Mouse (Mus musculus): Measurements from ENCODE around the gene Gapdhs. TPM values are rescaled to one million over a fixed set of nuclear protein-coding genes. Genes with fewer than 3 reads are reported as not detected.

The Gapdhs gene
- polyA plus RNA-seq, 2 experiments = not detected

- no peak for ATAC-seq (ENCODE audit: insufficient read depth)
- TF ChIP-seq CTCF (IDR thresholded peaks at IDR 0.05; ENCODE audit: low read depth) = no peak
- no peak for TF ChIP-seq EP300 (IDR thresholded peaks at IDR 0.05; ENCODE audit: low read depth)
- H3K4me3 ChIP-seq (ENCODE audit: insufficient read depth in 1 of 2, low read depth in 2 of 2, low read length in 2 of 2) = no peak overlapping the region
- no peaks in the 10 kb centered on the region for H3K9me3 ChIP-seq (ENCODE audit: control insufficient read depth, low read length)
- no peak for DNase-seq (ENCODE audit: low read depth in 3 of 3, low spot score in 3 of 3)
- H3K27me3 ChIP-seq (ENCODE audit: control insufficient read depth, insufficient read depth, low read length) = peaks cover 7% of the 10 kb centered on the region
- no peaks in the 10 kb centered on the region for H3K36me3 ChIP-seq (replicated peaks; ENCODE audit: control insufficient read depth, insufficient read depth, low read depth)
- 75% methylated on average over 7 of the region's 7 CpGs for WGBS (ENCODE audit: insufficient replicate concordance)
- H3K9ac ChIP-seq (replicated peaks) = no peak overlapping the region
- H3K4me2 ChIP-seq (ENCODE audit: low read depth) = no peak overlapping the region
- no peak overlapping the region for H3K27ac ChIP-seq
- H3K4me1 ChIP-seq (replicated peaks; ENCODE audit: control insufficient read depth in 2 of 2, insufficient read depth in 2 of 2, low read length in 1 of 2) = peaks cover 4 to 14% of the 10 kb centered on the region in 2 experiments; a peak in 3 of 4 replicates
Observed at GRCm38 (mm10) chr7:30721286-30721685, 22.2 kb downstream of the Gapdhs start.

DNA sequence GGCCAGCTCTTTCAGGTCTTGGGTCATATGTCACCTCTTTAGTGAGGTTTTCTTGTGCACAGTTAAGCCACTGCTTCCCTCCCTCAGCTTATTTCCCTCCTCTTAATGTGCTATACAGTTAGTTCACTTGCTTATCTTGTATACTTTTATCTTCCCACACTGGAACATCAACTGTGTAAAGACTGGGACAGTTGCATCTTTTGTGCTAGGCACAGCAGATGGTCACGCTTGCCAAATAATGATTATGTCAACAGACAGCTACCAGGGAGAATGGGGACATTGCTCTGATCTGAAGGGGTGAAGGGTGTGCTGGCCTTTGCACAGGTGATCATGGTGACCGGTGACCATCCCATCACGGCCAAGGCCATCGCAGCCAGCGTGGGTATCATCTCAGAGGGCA is 23.8 kb downstream of the Gapdhs start:
- no peaks in the 10 kb centered on the region for H3K36me3 ChIP-seq (replicated peaks; ENCODE audit: control insufficient read depth, insufficient read depth, low read depth)
- peaks cover 4 to 14% of the 10 kb centered on the region in 2 experiments; a peak in 3 of 4 replicates for H3K4me1 ChIP-seq (replicated peaks; ENCODE audit: control insufficient read depth in 2 of 2, insufficient read depth in 2 of 2, low read length in 1 of 2)
- no peak overlapping the region for H3K9ac ChIP-seq (replicated peaks)
- H3K27me3 ChIP-seq (ENCODE audit: control insufficient read depth, insufficient read depth, low read length) = peaks cover 9% of the 10 kb centered on the region
- DNase-seq (ENCODE audit: low read depth in 3 of 3, low spot score in 3 of 3) (no peak), ATAC-seq (ENCODE audit: insufficient read depth) (no peak)
- no peak for TF ChIP-seq EP300 (IDR thresholded peaks at IDR 0.05; ENCODE audit: low read depth)
- TF ChIP-seq CTCF (IDR thresholded peaks at IDR 0.05; ENCODE audit: low read depth) = no peak
- H3K9me3 ChIP-seq (ENCODE audit: control insufficient read depth, low read length) = no peaks in the 10 kb centered on the region
- WGBS (ENCODE audit: insufficient replicate concordance) = 67% methylated on average over 5 of the region's 5 CpGs
- H3K4me2 ChIP-seq (ENCODE audit: low read depth) = no peak overlapping the region
- H3K4me3 ChIP-seq (ENCODE audit: insufficient read depth in 1 of 2, low read depth in 2 of 2, low read length in 2 of 2) = no peak overlapping the region
- H3K27ac ChIP-seq = no peak overlapping the region

DNA sequence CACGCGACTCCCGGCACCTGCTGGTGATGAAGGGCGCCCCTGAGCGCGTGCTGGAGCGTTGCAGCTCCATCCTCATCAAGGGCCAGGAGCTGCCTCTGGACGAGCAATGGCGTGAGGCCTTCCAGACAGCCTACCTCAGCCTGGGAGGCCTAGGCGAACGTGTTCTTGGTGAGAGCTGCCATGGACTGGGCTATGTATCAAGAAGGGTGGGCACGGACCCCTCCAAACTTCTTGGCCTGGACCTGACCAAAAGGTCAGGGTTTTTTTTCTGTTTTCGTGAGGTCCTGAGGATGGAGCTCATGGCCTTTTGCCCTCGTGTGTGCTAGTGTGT is 25.8 kb downstream of the Gapdhs start:
- no peaks in the 10 kb centered on the region for H3K9me3 ChIP-seq (ENCODE audit: control insufficient read depth, low read length)
- H3K36me3 ChIP-seq (replicated peaks; ENCODE audit: control insufficient read depth, insufficient read depth, low read depth) = no peaks in the 10 kb centered on the region
- no peak; the same call in 1 of the 2 replicates for TF ChIP-seq CTCF (IDR thresholded peaks at IDR 0.05; ENCODE audit: low read depth)
- TF ChIP-seq EP300 (IDR thresholded peaks at IDR 0.05; ENCODE audit: low read depth) = no peak
- H3K4me1 ChIP-seq (replicated peaks; ENCODE audit: control insufficient read depth in 2 of 2, insufficient read depth in 2 of 2, low read length in 1 of 2) = peaks cover 4 to 10% of the 10 kb centered on the region in 2 experiments; a peak in 3 of 4 replicates
- H3K27ac ChIP-seq = no peak overlapping the region
- 13% methylated on average over 14 of the region's 14 CpGs for WGBS (ENCODE audit: insufficient replicate concordance)
- DNase-seq (ENCODE audit: low read depth in 3 of 3, low spot score in 3 of 3) (no peak), ATAC-seq (ENCODE audit: insufficient read depth) (no peak)
- H3K4me2 ChIP-seq (ENCODE audit: low read depth) = peak overlapping the region; percentile 68
- H3K4me3 ChIP-seq (ENCODE audit: insufficient read depth in 1 of 2, low read depth in 2 of 2, low read length in 2 of 2) = peak overlapping the region; percentile 12 to 33
- peaks cover 9% of the 10 kb centered on the region for H3K27me3 ChIP-seq (ENCODE audit: control insufficient read depth, insufficient read depth, low read length)
- no peak overlapping the region for H3K9ac ChIP-seq (replicated peaks)

DNA sequence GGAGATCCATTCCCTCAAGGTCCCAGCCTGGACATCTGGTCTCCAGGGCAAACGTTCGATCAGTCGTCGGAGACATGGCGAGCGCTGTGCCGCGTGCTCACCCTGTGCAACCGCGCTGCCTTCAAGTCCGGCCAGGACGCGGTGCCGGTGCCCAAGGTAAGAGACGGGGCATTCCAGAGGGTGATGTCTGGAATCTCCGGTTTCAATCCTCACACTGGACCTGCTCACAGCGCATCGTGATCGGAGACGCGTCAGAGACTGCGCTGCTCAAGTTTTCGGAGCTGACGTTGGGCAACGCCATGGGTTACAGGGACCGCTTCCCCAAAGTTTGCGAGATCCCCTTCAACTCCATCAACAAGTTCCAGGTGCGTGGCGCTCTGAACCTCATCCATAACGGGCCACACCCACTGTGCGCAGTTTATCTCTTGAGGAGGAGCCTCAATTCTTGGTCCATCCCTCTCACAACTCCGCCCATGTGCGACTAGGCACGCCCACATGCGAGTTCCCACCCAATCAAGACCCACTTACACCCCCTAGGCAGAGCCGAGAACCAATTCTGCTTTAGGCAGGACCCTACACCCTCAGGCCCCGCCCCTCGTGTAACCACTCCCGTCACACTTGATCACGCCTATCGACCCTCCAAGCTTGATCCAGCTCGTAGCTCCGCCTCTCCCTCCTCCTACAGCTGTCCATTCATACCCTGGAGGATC is 26.3 kb downstream of the Gapdhs start:
- no peak for TF ChIP-seq EP300 (IDR thresholded peaks at IDR 0.05; ENCODE audit: low read depth)
- TF ChIP-seq CTCF (IDR thresholded peaks at IDR 0.05; ENCODE audit: low read depth) = 0 out of 2 replicates have a peak, but pooled peaks have one; percentile 38
- no peak overlapping the region for H3K27ac ChIP-seq
- no peak overlapping the region for H3K9ac ChIP-seq (replicated peaks)
- DNase-seq (ENCODE audit: low read depth in 3 of 3, low spot score in 3 of 3) = peak; percentile 81 to 87 (median 83)
- H3K36me3 ChIP-seq (replicated peaks; ENCODE audit: control insufficient read depth, insufficient read depth, low read depth) = no peaks in the 10 kb centered on the region
- H3K4me1 ChIP-seq (replicated peaks; ENCODE audit: control insufficient read depth in 2 of 2, insufficient read depth in 2 of 2, low read length in 1 of 2) = peaks cover 4 to 10% of the 10 kb centered on the region in 2 experiments; a peak in 3 of 4 replicates
- 3% methylated on average over 43 of the region's 43 CpGs for WGBS (ENCODE audit: insufficient replicate concordance)
- peak overlapping the region; percentile 68 for H3K4me2 ChIP-seq (ENCODE audit: low read depth)
- H3K4me3 ChIP-seq (ENCODE audit: insufficient read depth in 1 of 2, low read depth in 2 of 2, low read length in 2 of 2) = peak overlapping the region; percentile 12 to 33
- H3K27me3 ChIP-seq (ENCODE audit: control insufficient read depth, insufficient read depth, low read length) = peaks cover 9% of the 10 kb centered on the region
- no peaks in the 10 kb centered on the region for H3K9me3 ChIP-seq (ENCODE audit: control insufficient read depth, low read length)
- peak; percentile 96 for ATAC-seq (ENCODE audit: insufficient read depth)

DNA sequence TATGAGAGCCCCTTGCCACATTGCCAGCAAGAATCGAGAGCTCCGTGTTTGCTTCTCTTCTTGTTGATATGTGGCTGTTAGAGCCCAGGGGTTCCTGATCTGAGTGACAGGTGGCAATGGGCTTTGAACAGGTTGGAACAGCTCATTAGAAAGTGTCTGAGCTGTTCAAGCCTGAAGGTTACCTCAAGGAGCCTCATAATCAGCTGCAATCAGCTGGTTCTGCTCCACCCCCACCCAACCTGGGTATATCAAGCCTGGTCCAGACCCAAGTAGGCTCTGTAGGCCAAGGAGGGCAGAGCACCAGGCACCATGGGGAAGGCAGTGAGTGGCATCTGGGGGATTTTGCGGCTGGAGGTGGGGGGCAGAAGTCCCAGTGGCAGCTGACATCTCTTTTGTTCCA is 31.5 kb downstream of the Gapdhs start, which contains the start of gene Atp4a:
Gene Atp4a (plus strand): TSS at position 268 of the 400 bp plus-strand sequence.
- H3K4me2 ChIP-seq (ENCODE audit: low read depth) = no peak within 1 kb of the TSS
- H3K4me1 ChIP-seq (replicated peaks; ENCODE audit: control insufficient read depth in 2 of 2, insufficient read depth in 2 of 2, low read length in 1 of 2) = peaks cover under 1 to 3% of the 10 kb centered on the region in 2 experiments; a peak in 3 of 4 replicates
- H3K27ac ChIP-seq = no peak within 1 kb of the TSS
- WGBS (ENCODE audit: insufficient replicate concordance) = 66% methylated on average over 3 of the region's 3 CpGs
- H3K9me3 ChIP-seq (ENCODE audit: control insufficient read depth, low read length) = no peaks in the 10 kb centered on the region
- no peak within 1 kb of the TSS for H3K9ac ChIP-seq (replicated peaks)
- ATAC-seq (ENCODE audit: insufficient read depth) (no peak), DNase-seq (ENCODE audit: low read depth in 3 of 3, low spot score in 3 of 3) (no peak)
- TF ChIP-seq EP300 (IDR thresholded peaks at IDR 0.05; ENCODE audit: low read depth) (no peak), CTCF (IDR thresholded peaks at IDR 0.05; ENCODE audit: low read depth) (no peak)
- H3K27me3 ChIP-seq (ENCODE audit: control insufficient read depth, insufficient read depth, low read length) = peaks cover 8% of the 10 kb centered on the region
- H3K36me3 ChIP-seq (replicated peaks; ENCODE audit: control insufficient read depth, insufficient read depth, low read depth) = no peaks in the 10 kb centered on the region
- H3K4me3 ChIP-seq (ENCODE audit: insufficient read depth in 1 of 2, low read depth in 2 of 2, low read length in 2 of 2) = no peak within 1 kb of the TSS
